12 mouse cellular contexts compared by ENCODE assay signal in the genomic region with DNA sequence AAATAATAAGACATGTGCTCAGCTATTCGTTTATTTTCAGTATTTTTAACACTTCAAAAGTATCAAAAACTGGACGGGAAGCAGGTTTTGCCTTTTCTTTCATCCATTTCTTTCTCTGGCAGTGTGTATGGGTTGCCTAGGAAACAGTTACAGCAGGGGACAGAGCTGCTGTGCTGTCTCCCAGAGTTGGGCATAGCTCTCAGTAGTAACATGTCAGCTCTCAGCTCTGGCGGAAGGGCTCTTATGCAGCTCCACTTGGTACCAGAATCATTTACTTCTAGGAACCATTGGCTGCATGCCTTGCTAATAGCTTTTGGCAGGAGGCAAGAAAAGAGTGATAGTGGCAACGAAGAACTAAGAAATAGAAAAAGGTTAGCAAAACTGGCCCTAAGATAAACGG.
DNase-seq lines count a peak whose midpoint lies in the region; ATAC-seq lines count a peak whose summit lies in the region.
"Had no signal": no experiment of that assay in that cellular context is flagged by ENCODE, and none has a peak within 500 bp of the region (broad histone marks: within the 10 kb centered on the region; RNA-seq: fewer than 3 reads in every experiment).

No protein-coding gene starts in this region.

- no peaks in the 10 kb centered on the region for H3K4me1 ChIP-seq in midbrain, embryonic 12.5 days
- no peaks in the 10 kb centered on the region for H3K4me1 ChIP-seq in midbrain, embryonic 11.5 days (ENCODE audit: control insufficient read depth, insufficient read depth, low read length)
- H3K4me1 ChIP-seq: megakaryocyte, embryonic 14.5 days had no signal

- H3K4me3 ChIP-seq in midbrain, embryonic 12.5 days = no peak overlapping the region
- no peak overlapping the region for H3K4me3 ChIP-seq in midbrain, embryonic 11.5 days (ENCODE audit: low read depth, low read length)
- H3K4me3 ChIP-seq: embryonic facial prominence, embryonic 15.5 days; megakaryocyte, embryonic 14.5 days had no signal

- H3K9me3 ChIP-seq in midbrain, embryonic 12.5 days = no peaks in the 10 kb centered on the region
- H3K9me3 ChIP-seq in midbrain, embryonic 11.5 days (ENCODE audit: control insufficient read depth, low read length) = no peaks in the 10 kb centered on the region
- H3K9me3 ChIP-seq: embryonic facial prominence, embryonic 15.5 days; megakaryocyte, embryonic 14.5 days had no signal

- no peak overlapping the region for H3K4me2 ChIP-seq in midbrain, embryonic 12.5 days (replicated peaks)
- H3K4me2 ChIP-seq in midbrain, embryonic 11.5 days = no peak overlapping the region
- H3K4me2 ChIP-seq: embryonic facial prominence, embryonic 15.5 days had no signal

- H3K9ac ChIP-seq in midbrain, embryonic 12.5 days (replicated peaks) = no peak overlapping the region
- H3K9ac ChIP-seq in midbrain, embryonic 11.5 days (ENCODE audit: low read length) = no peak overlapping the region
- H3K9ac ChIP-seq: embryonic facial prominence, embryonic 15.5 days had no signal

- WGBS in midbrain, embryonic 12.5 days = 61% methylated on average over 5 of the region's 5 CpGs
- WGBS in midbrain, embryonic 11.5 days = 67% methylated on average over 5 of the region's 5 CpGs

- H3K27ac ChIP-seq in midbrain, embryonic 12.5 days (replicated peaks) = no peak overlapping the region
- no peak overlapping the region for H3K27ac ChIP-seq in midbrain, embryonic 11.5 days (ENCODE audit: low read depth, low read length)
- H3K27ac ChIP-seq: embryonic facial prominence, embryonic 15.5 days had no signal

- no peaks in the 10 kb centered on the region for H3K27me3 ChIP-seq in midbrain, embryonic 12.5 days
- no peaks in the 10 kb centered on the region for H3K27me3 ChIP-seq in midbrain, embryonic 11.5 days (ENCODE audit: control insufficient read depth, insufficient read depth, low read length)
- H3K27me3 ChIP-seq: embryonic facial prominence, embryonic 15.5 days; megakaryocyte, embryonic 14.5 days had no signal

- intact Hi-C loops in left cerebral cortex, postnatal 10 days (cut with DNase I) = no loop called here

- peak; percentile 8 for DNase-seq in embryo, embryonic 11 days
- no peak for DNase-seq in embryo, embryonic 9.5 days (ENCODE audit: extremely low spot score)
- no peak for DNase-seq in midbrain, embryonic 11.5 days (ENCODE audit: low spot score, missing footprints)
- peak; percentile 25 to 49 for DNase-seq in left cerebral cortex, postnatal 10 days (ENCODE audit: extremely low spot score in 1 of 2, low spot score in 2 of 2)
- DNase-seq in right cerebral cortex, postnatal 10 days (ENCODE audit: low spot score in 2 of 2) = peak; percentile 56 to 70
- no peak for DNase-seq in gastrocnemius, postnatal 10 days
- no peak for DNase-seq in cerebellum, adult 11-12 months
- DNase-seq: B cell, adult 2 months; kidney, adult 18-20 months had no signal

- peak; percentile 65; the same call in 1 of the 2 replicates for ATAC-seq in midbrain, embryonic 12.5 days (ENCODE audit: low FRiP score, low read depth)
- no peak for ATAC-seq in midbrain, embryonic 11.5 days (ENCODE audit: low FRiP score)

- H3K36me3 ChIP-seq in midbrain, embryonic 12.5 days = no peaks in the 10 kb centered on the region
- no peaks in the 10 kb centered on the region for H3K36me3 ChIP-seq in midbrain, embryonic 11.5 days (ENCODE audit: control insufficient read depth, insufficient read depth, low read length)
- H3K36me3 ChIP-seq: embryonic facial prominence, embryonic 15.5 days had no signal

Comparison
In these comparisons a context has a peak if more than half of its experiments do, and no peak if none do; other contexts are left out.
1. DNase-seq: peak in embryo, embryonic 11 days (single experiment), left cerebral cortex, postnatal 10 days (2 of 2) and right cerebral cortex, postnatal 10 days (2 of 2); none in embryo, embryonic 9.5 days (single experiment), midbrain, embryonic 11.5 days (single experiment), gastrocnemius, postnatal 10 days (single experiment) and cerebellum, adult 11-12 months (single experiment).